Mouse (Mus musculus): ENCODE measurements around the gene Lrpprc.

DNA sequence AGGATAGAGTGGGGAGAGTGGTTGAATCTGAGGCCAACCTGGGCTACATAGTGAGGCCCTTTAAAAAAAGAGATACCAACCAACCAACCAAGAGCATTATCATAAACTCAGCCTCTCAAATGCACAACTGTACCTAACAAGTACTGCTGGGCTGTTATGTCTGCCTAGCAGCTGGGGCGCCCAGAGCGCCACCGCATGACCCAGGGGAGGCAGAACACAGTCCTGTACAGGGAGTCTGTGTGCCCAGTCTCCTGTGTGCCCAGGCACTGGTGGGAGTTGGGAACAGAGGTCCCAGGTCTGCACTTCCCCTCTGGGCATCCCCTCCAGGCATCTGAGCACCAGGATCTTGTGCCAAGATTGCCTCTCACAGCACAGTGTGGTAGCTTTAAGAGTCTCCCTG is 65.4 kb downstream of the Lrpprc start:
- TF ChIP-seq CTCF (IDR thresholded peaks at IDR 0.05; ENCODE audit: low read depth), result no peak
- no peak for TF ChIP-seq EP300 (IDR thresholded peaks at IDR 0.05; ENCODE audit: low read depth)
